Mouse (Mus musculus) Muller cell, postnatal 12 days (primary cell): ENCODE results near the gene Gm3238.
"Not testable (repeated sequence)": the region's sequence is repeated elsewhere in the genome, so short reads cannot be mapped to it uniquely, and the experiment has no call there.

Experiments
- DNase-seq: peaks from one replicate; pipeline ENCODE4 v3.0.0-alpha.2; 2015; ENCODE audit errors: inconsistent ontology term

Gene Gm3238

GRCm38 (mm10) chr10:77750686-77751085, 20.4 kb downstream of the Gm3238 start:
- DNase-seq = not testable (repeated sequence)

- not testable (repeated sequence) for DNase-seq
Observed at GRCm38 (mm10) chr10:77741924-77742688, 29.0 kb downstream of the Gm3238 start, which contains the start of gene Gm18596. Gm18596 (minus strand) TSS chr10:77742638.

GRCm38 (mm10) chr10:77738929-77739328, 32.2 kb downstream of the Gm3238 start:
- no peak for DNase-seq

GRCm38 (mm10) chr10:77735928-77736327, 35.2 kb downstream of the Gm3238 start:
- no peak for DNase-seq

- DNase-seq = no peak
Observed at GRCm38 (mm10) chr10:77729241-77729640, 41.9 kb downstream of the Gm3238 start.

- no peak for DNase-seq
Observed at GRCm38 (mm10) chr10:77728280-77728679, 42.8 kb downstream of the Gm3238 start.

DNA sequence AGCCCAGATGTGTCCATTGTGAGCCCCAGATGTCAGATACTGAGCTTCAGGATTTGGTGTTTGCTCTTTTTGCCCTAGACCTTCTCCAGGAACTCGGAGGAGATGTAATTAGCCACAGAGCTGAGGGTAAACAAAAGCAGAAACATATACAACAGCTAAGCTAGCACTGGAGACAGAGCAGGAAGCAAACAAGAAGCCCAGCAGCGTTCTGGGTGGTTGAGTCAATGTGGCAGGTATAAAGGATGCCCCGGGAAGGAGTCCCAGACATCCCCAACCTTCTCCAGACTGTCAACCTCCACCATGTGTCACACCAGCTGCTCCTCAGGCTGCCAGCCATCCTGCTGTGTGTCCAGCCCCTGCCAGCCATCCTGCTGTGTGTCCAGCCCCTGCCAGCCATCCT, 44.9 kb downstream of the Gm3238 start, which contains the start of gene Gm10100:
Gene Gm10100, plus strand, starts transcription at position 301 of the 400 bp plus-strand sequence.
- DNase-seq = no peak

DNA sequence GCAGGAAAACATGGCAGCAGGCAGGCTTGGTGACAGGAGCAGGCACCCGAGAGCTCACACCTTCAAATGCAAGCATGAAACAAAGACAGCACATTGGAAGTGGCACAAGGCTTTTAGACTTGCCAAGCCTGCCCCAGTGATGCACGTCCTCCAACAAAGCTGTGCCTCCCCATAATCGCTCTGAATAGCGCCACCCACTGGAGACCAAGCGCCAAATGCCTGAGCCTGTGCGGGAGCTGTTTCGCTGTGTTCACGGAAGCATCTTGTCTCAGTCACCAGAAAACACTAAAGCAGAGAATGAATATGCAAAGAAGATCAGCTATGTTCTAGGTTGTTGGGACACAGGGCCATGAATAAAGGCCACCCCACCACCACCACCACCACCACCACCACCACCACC, 46.3 kb downstream of the Gm3238 start:
- DNase-seq = no peak
